Mouse (Mus musculus) hindbrain, postnatal 0 days (tissue): ENCODE results near the gene Bloc1s1. TPM values are rescaled to one million over a fixed set of nuclear protein-coding genes. Genes with fewer than 3 reads are reported as not detected.

ENCODE experiments used
- ATAC-seq: fragments of 200-750 bp; cut with Nextera tagmentation; 2 replicates; pipeline ENCODE4 v1.8.0; 2017; ENCODE audit warnings: mild to moderate bottlenecking, moderate TSS enrichment, moderate library complexity
- DNase-seq: peaks from one replicate; pipeline ENCODE4 v3.0.0-alpha.2; 2015; ENCODE audit warnings: low spot score
- H3K27ac ChIP-seq: fragments of 300-500 bp; sonication (generic); 2 replicates; pipeline ENCODE4 v1.5.1; 2014; ENCODE audit warnings: mild to moderate bottlenecking
- H3K27me3 ChIP-seq: fragments of 300-500 bp; sonication (generic); 2 replicates; pipeline ENCODE4 v1.6.1; 2014; ENCODE audit warnings: low read length, mixed read lengths; ENCODE audit not compliant: insufficient read depth
- H3K36me3 ChIP-seq: fragments of 300-500 bp; sonication (generic); 2 replicates; pipeline ENCODE4 v1.6.1; 2014; ENCODE audit warnings: low read length, mixed read lengths; ENCODE audit not compliant: insufficient read depth
- H3K4me1 ChIP-seq: fragments of 300-500 bp; sonication (generic); 2 replicates; pipeline ENCODE4 v1.6.1; 2014; ENCODE audit warnings: antibody characterized with exemption, low read length, mixed read lengths; ENCODE audit not compliant: insufficient read depth
- H3K4me2 ChIP-seq: fragments of 300-500 bp; sonication (generic); 2 replicates; pipeline ENCODE4 v1.6.1; 2014; ENCODE audit warnings: low read depth, mild to moderate bottlenecking, low read length, moderate library complexity, mixed read lengths
- H3K4me3 ChIP-seq: fragments of 300-500 bp; sonication (generic); 2 replicates; pipeline ENCODE4 v1.5.1; 2014; ENCODE audit warnings: low read length
- H3K9ac ChIP-seq: fragments of 300-500 bp; sonication (generic); replicated peaks from 2 replicates; pipeline ENCODE4 v1.6.1; 2014; ENCODE audit warnings: mild to moderate bottlenecking, low read length, moderate library complexity, mixed read lengths
- H3K9me3 ChIP-seq: fragments of 300-500 bp; sonication (generic); 2 replicates; pipeline ENCODE4 v1.6.1; 2016; ENCODE audit warnings: low read length, mixed read lengths
- CTCF ChIP-seq: IDR thresholded peaks from 2 replicates; pipeline ENCODE4 v1.5.1; 2016; ENCODE audit warnings: antibody characterized with exemption, control low read depth, low read depth
- WGBS: fragments of 180-500 bp; shearing (Covaris S2); extraction: QIAGEN DNeasy Blood & Tissue Kit; methylation state at CpG from one replicate; pipeline ENCODE4 v1.1.7; 2014; 5-methylcytosine and 5-hydroxymethylcytosine counted together
- polyA plus RNA-seq: library from polyadenylated mRNA; unstranded; fragments of >200 nt; fragmentation: Nextera tagmentation; extraction: Ambion mirVana; gene quantifications from 2 replicates; pipeline ENCODE4 v1.2.1, GENCODE M21; 2015
- total RNA-seq: library from RNA; depleted of rRNA; stranded (reverse); fragments of >200 nt; gene quantifications from 2 replicates; pipeline ENCODE4 v1.2.3, GENCODE M21; 2014

Gene Bloc1s1
- total and polyA plus RNA-seq, 2 experiments from 2014 or later: 97.6 to 298 TPM

- Histone ChIP-seq H3K4me1 (peaks cover 17% of the 10 kb centered on the region), H3K4me2 (peak overlapping the region; percentile 90), H3K4me3 (peak overlapping the region; percentile 54), H3K27ac (peak overlapping the region; percentile 41; the same call in 1 of the 2 replicates), H3K9me3 (no peaks in the 10 kb centered on the region), H3K36me3 (no peaks in the 10 kb centered on the region), H3K9ac (peak overlapping the region; percentile 63), H3K27me3 (no peaks in the 10 kb centered on the region)
- DNase-seq (no peak), ATAC-seq (peak; percentile 13; the same call in 1 of the 2 replicates)
- no peak for TF ChIP-seq CTCF
- 3% methylated on average over 21 of the region's 21 CpGs for WGBS
Measured at GRCm38 (mm10) chr10:128933976-128934721, 10.3 kb upstream of the Bloc1s1 start.

- WGBS: under 1% methylated on average over 26 of the region's 26 CpGs
- ATAC-seq: peak; percentile 76
- H3K4me2 ChIP-seq: peak within 1 kb of the TSS; percentile 90
- H3K27ac ChIP-seq: peak within 1 kb of the TSS; percentile 41; the same call in 1 of the 2 replicates
- H3K9ac ChIP-seq: peak within 1 kb of the TSS; percentile 63
- no peak for TF ChIP-seq CTCF
- DNase-seq: peak; percentile 61
- H3K9me3 ChIP-seq: no peaks in the 10 kb centered on the region
- no peaks in the 10 kb centered on the region for H3K36me3 ChIP-seq
- peak within 1 kb of the TSS; percentile 54 for H3K4me3 ChIP-seq
- H3K4me1 ChIP-seq: peaks cover 13% of the 10 kb centered on the region; the same call in 1 of the 2 replicates
- H3K27me3 ChIP-seq: no peaks in the 10 kb centered on the region
Measured at GRCm38 (mm10) chr10:128933574-128933973, 9.7 kb upstream of the Bloc1s1 start, which contains the start of gene Itga7. Gene Itga7 (plus strand): TSS chr10:128933818.

- Histone ChIP-seq H3K4me3 (no peak overlapping the region), H3K27me3 (no peaks in the 10 kb centered on the region), H3K4me2 (no peak overlapping the region), H3K27ac (no peak overlapping the region), H3K9me3 (no peaks in the 10 kb centered on the region), H3K36me3 (no peaks in the 10 kb centered on the region), H3K9ac (no peak overlapping the region), H3K4me1 (peaks cover 4% of the 10 kb centered on the region; the same call in 1 of the 2 replicates)
- DNase-seq: no peak
- ATAC-seq: no peak
- TF ChIP-seq CTCF: no peak
- whole genome bisulfite sequencing: 77% methylated on average over 2 of the region's 2 CpGs
Measured at GRCm38 (mm10) chr10:128931441-128931840, 7.6 kb upstream of the Bloc1s1 start.

GRCm38 (mm10) chr10:128929638-128930378 is 6.0 kb upstream of the Bloc1s1 start:
- H3K9me3 ChIP-seq: no peaks in the 10 kb centered on the region
- H3K27me3 ChIP-seq: no peaks in the 10 kb centered on the region
- ATAC-seq: peak; percentile 37; the same call in 1 of the 2 replicates
- no peak for TF ChIP-seq CTCF
- H3K9ac ChIP-seq: no peak overlapping the region
- no peak overlapping the region for H3K4me2 ChIP-seq
- WGBS: 46% methylated on average over 7 of the region's 7 CpGs
- 0 out of 2 replicates have a peak, but pooled peaks cover 4% of the 10 kb centered on the region for H3K4me1 ChIP-seq
- DNase-seq: peak; percentile 46
- H3K36me3 ChIP-seq: no peaks in the 10 kb centered on the region
- H3K4me3 ChIP-seq: no peak overlapping the region
- no peak overlapping the region for H3K27ac ChIP-seq

GRCm38 (mm10) chr10:128928356-128928755 is 4.5 kb upstream of the Bloc1s1 start:
- Histone ChIP-seq H3K4me1 (peaks cover 11% of the 10 kb centered on the region), H3K9ac (no peak overlapping the region), H3K9me3 (no peaks in the 10 kb centered on the region), H3K4me2 (no peak overlapping the region), H3K27me3 (no peaks in the 10 kb centered on the region), H3K4me3 (no peak overlapping the region), H3K36me3 (no peaks in the 10 kb centered on the region), H3K27ac (peak overlapping the region; percentile 21; the same call in 1 of the 2 replicates)
- no peak for TF ChIP-seq CTCF
- DNase-seq (peak; percentile 50), ATAC-seq (no peak)
- 16% methylated on average over 4 of the region's 4 CpGs for WGBS

GRCm38 (mm10) chr10:128923013-128923691 is 683 bp downstream of the Bloc1s1 start:
- Histone ChIP-seq H3K4me1 (peaks cover 23% of the 10 kb centered on the region), H3K27ac (peak overlapping the region; percentile 95), H3K4me3 (peak overlapping the region; percentile 65), H3K27me3 (no peaks in the 10 kb centered on the region), H3K4me2 (peak overlapping the region; percentile 72), H3K9me3 (no peaks in the 10 kb centered on the region), H3K9ac (peak overlapping the region; percentile 72), H3K36me3 (no peaks in the 10 kb centered on the region)
- under 1% methylated on average over 42 of the region's 42 CpGs for WGBS
- DNase-seq (peak; percentile 97), ATAC-seq (peak; percentile 94)
- peak; percentile 68 for TF ChIP-seq CTCF
